Mouse (Mus musculus): ENCODE measurements at regions not wholly inside any gene's neighbourhood (a gene's known extent, or its start where the extent isn't known, plus 50 kb on each side); places are given as distances from the start of the nearest gene placed in this dataset.
A peak's percentile ranks its signal among the peaks of the same experiment; 100 is the strongest.

- no peak for DNase-seq (ENCODE audit: inconsistent age in 2 of 2, low spot score in 1 of 2)
These were observed 204.7 kb upstream of the Slc39a10 start for GRCm38 (mm10) chr1:47097084-47097996.

DNA sequence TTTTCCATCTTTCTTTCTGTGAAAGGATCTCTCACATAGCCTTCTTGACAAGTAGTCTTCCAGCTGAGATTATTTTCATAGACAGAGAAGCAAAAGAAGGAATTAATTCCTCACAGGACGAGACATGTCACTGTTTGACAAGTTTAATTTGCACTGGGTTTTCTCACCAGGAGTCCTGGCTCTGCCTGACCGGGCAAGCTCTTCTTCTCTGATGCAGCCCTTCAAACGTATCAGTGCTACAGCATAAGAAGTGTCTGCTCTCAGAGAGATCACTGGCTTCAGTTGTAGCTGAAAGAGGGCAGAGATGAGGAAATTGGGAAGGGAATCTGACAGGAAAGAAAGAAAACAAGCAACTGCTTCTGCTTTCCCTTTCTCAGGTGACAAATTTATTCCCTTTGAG is 201.8 kb upstream of the Slc39a10 start:
- DNase-seq (ENCODE audit: inconsistent age in 2 of 2, low spot score in 1 of 2), result no peak

- DNase-seq (ENCODE audit: inconsistent age in 2 of 2, low spot score in 1 of 2), result no peak
These were observed 200.8 kb upstream of the Slc39a10 start for GRCm38 (mm10) chr1:47093289-47093947.

DNA sequence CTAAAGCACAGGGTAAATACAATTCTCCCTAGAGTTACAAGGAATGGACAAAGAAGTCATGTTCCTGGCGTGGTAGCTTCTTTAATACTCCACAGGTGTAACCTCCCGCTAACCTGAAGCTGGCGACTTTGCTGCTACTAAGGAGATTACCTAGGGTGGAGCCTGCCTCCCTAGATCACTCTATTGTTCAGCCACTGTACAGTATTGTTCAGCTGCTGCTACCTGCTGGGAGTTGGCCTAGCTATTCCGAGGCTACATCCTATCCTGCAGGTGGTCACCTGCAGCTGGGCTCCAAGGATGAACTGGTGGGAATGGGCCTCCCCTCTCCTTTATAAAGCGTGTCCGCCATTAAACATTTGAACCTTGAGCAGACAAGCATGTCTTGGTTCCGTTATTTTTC is 183.8 kb upstream of the Slc39a10 start:
- DNase-seq (ENCODE audit: inconsistent age in 2 of 2, low spot score in 1 of 2), result no peak

- DNase-seq (ENCODE audit: inconsistent age in 2 of 2, low spot score in 1 of 2), result no peak
These were observed 165.5 kb upstream of the Slc39a10 start for GRCm38 (mm10) chr1:47058149-47058548.

- no peak for DNase-seq (ENCODE audit: inconsistent age in 2 of 2, low spot score in 1 of 2)
These were observed 164.7 kb upstream of the Slc39a10 start for GRCm38 (mm10) chr1:47057344-47057743.

GRCm38 (mm10) chr1:47051109-47051508 is 158.5 kb upstream of the Slc39a10 start:
- no peak for DNase-seq (ENCODE audit: inconsistent age in 2 of 2, low spot score in 1 of 2)

DNA sequence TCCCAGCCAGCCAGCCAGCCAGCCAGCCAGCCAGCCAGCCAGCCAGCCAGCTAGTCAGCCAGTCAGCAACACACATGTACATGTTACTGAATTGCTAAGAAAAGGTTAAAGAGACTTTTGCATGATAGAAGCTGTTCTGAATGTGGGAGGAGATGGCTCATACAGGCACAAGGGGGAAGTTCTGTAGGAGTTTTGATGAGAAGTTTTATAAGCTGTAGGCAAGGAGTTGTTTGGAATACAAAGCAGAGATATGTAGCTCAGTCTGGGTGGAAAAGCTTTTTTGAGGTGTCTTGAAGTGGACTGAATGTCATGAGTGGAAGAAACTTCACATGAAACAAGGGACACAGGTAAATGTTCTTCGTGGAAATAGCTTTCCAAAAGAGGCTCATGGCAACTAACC is 157.8 kb upstream of the Slc39a10 start:
- DNase-seq (ENCODE audit: inconsistent age in 2 of 2, low spot score in 1 of 2), result no peak

DNA sequence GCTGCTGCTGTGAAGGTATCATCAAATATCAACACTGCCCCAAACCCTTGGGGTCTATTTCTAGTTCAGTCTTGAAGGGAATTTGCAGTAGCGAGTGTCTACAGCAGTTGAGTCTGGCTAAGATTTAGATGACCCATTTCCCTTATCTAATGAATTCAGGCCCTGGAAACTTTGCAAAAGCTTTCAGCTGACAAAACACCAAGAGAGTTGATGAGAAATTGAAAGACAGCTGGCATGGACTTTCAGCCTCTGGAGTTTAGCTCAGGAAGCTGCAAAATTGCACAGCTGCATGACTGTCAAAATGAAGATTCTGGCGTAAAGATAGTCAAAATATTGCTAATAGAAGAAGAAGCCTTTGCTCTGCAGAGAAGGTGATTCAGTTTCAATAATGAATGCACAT is 144.9 kb upstream of the Slc39a10 start:
- no peak for DNase-seq (ENCODE audit: inconsistent age in 2 of 2, low spot score in 1 of 2)

DNA sequence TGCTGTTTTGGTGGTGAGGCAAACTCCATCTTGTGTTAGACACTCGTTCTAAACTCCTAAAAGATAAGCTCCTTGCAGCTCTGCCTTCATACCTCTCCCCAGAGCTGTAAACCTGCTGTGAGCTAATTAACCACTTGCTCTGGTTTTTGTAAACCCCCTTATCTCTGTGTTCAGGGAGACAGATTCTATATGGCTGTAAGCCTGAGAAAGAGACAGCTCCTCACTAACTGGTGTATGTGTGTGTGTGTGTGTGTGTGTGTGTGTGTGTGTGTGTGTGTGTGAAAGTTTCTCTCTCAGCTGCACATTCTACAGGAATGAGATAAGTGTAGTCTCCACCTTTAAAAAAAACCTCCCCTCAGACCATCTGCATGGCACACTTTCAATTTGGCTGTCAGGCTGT is 126.7 kb upstream of the Slc39a10 start:
- no peak for DNase-seq (ENCODE audit: inconsistent age in 2 of 2, low spot score in 1 of 2)

DNA sequence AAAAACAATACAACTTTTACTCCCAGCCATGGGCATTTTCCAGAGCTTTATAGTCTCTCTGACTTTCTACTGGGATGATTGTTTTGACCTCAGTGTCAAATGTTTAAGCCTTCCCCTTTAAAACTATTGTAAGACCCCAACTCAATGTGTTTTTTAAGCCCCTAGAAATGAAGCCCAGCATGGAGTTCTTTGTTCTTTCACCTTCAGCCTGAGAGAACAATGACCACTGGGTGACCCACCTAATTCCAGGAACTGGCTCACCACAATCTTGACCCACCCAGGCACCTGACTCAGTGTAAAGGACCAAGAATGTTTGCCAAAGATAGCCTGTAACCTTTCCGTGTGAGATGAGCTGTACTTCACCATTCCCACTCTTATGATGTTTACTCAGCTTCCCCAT is 121.9 kb upstream of the Slc39a10 start:
- DNase-seq (ENCODE audit: inconsistent age in 2 of 2, low spot score in 1 of 2), result no peak

- DNase-seq (ENCODE audit: inconsistent age in 2 of 2, low spot score in 1 of 2), result no peak
These were observed 111.1 kb upstream of the Slc39a10 start for GRCm38 (mm10) chr1:47003746-47004145.

- DNase-seq (ENCODE audit: inconsistent age in 2 of 2, low spot score in 1 of 2), result no peak
These were observed 106.7 kb upstream of the Slc39a10 start for GRCm38 (mm10) chr1:46999337-46999736.

- no peak for DNase-seq (ENCODE audit: inconsistent age in 2 of 2, low spot score in 1 of 2)
These were observed 93.3 kb upstream of the Slc39a10 start for GRCm38 (mm10) chr1:46985978-46986377.

DNA sequence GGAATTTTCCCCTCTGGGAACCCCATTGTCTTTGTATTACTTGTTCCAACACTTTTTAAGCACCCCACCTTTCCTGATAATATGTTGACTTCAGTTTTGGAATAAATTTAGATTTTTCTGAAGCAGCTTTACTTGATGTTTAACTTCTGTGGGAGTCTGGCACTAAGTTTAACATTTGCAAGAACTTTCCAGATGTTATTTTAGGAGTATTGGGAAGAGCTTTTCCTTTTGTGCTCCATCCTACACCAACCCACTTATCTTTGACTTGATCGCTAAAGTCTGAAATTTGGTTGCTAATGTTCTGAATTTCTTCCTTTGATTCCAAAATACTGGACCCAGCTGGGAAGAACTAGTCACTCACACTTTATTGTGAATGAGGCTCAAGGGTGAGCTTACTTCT is 90.4 kb upstream of the Slc39a10 start:
- DNase-seq (ENCODE audit: inconsistent age in 2 of 2, low spot score in 1 of 2), result no peak

GRCm38 (mm10) chr1:46970470-46970869 is 77.8 kb upstream of the Slc39a10 start:
- DNase-seq (ENCODE audit: inconsistent age in 2 of 2, low spot score in 1 of 2), result peak; percentile 28 to 79

DNA sequence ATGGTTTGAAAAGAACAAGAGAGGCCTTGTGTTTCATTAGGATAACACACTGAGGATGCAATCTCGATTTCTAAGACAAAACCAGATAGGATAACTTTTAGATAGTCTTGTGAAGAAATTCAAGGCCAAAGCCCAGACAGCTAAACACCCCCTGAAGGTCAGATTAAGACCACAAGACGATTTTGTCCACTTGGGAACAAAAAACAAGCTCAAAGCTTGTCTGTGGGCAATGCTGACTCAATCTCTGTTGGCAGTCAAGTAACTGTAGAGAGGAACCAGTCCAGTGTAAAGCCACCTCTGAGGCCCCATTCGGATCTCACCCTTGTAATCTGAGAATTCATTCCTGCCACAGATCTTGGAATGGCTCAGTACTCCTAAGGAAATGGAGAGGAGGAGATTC is 75.7 kb upstream of the Slc39a10 start:
- no peak for DNase-seq (ENCODE audit: inconsistent age in 2 of 2, low spot score in 1 of 2)

DNA sequence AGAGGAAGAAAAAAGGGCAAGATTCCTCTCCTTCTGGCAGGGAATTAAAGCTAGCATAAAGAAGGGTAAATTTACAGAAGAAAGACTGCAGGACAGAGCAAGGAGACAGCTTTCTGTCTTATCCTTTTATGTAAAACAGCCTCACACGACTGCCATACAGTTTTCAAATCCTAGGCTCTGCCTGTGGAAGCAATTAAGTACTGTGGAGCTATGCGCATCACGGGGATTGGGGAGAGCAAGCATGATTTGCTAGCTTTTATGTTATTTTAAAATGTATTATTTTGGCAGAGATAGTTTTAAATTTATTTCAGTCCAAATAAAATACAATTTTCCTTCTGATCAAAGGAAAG is 74.2 kb upstream of the Slc39a10 start:
- no peak for DNase-seq (ENCODE audit: inconsistent age in 2 of 2, low spot score in 1 of 2)

DNA sequence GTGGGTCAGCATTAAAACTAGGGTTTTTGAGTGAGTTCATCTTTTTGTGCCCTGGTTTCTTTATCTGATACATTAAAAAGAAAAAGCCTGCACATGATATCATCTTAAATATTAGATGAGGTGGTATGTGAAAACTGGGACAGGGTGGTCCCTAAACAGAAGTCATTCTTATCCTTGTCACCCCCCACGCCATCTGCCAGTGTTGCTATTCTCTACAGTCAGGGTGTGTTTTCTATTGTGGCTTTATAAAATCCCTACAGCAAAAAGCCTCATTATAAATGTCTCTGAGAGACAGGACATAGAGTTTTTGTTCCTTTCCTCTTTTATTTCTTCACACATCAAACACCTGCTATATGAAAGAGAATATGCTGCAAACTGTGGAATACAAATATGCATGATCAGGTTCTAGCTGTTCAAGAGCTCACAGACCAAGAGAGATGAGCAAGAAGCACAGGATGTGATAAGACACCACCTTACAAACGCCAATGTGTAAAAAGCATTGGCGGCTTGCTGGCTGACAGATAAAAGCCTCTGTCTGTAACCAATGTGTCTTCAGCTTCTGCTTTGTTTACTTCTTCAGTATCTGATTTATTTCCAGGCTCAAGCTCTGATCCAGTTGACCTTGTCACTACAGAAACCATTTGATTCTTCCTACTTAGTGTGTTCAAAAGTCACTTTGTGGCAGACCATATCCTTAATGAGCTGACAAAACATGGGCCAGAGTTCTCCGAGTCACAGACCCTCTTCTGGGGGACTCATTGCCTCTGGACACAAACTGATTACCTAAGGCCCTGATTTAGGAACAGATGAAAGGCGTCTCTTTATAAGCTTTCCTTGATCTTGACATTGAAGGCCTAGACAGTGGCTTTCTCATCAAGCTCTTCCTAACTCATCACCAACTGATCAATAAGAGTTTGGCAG is 73.6 kb upstream of the Slc39a10 start:
- DNase-seq (ENCODE audit: inconsistent age in 2 of 2, low spot score in 1 of 2), result no peak

GRCm38 (mm10) chr1:46963973-46964727 is 71.5 kb upstream of the Slc39a10 start:
- DNase-seq (ENCODE audit: inconsistent age in 2 of 2, low spot score in 1 of 2), result no peak

Measured in adrenal gland, adult (tissue).